Mouse (Mus musculus) cortical plate, adult 2 months (tissue): Measurements from ENCODE around the gene Kcne1. TPM values are rescaled to one million over a fixed set of nuclear protein-coding genes. Genes with fewer than 3 reads are reported as not detected.

Experiments
- H3K27ac ChIP-seq: fragments of 200-500 bp; 2 replicates; pipeline ENCODE4 v1.5.1; 2012; ENCODE audit warnings: low read length, control low read depth, inconsistent platforms; ENCODE audit not compliant: insufficient read depth
- H3K4me1 ChIP-seq: fragments of 200-500 bp; 2 replicates; pipeline ENCODE4 v1.6.1; 2011; ENCODE audit warnings: low read length; ENCODE audit not compliant: control insufficient read depth, insufficient read depth
- H3K4me3 ChIP-seq: fragments of 200-500 bp; 2 replicates; pipeline ENCODE4 v1.5.1; 2011; ENCODE audit warnings: mild to moderate bottlenecking, low read length, control low read depth; ENCODE audit not compliant: insufficient read depth
- CTCF ChIP-seq: fragments of 200-500 bp; IDR thresholded peaks from 2 replicates; pipeline ENCODE4 v1.5.1; 2011; ENCODE audit warnings: mild to moderate bottlenecking, control low read depth, low read length; ENCODE audit not compliant: insufficient read depth; ENCODE audit errors: extremely low read depth
- POLR2A ChIP-seq: fragments of 200-500 bp; IDR thresholded peaks from 2 replicates; pipeline ENCODE4 v1.6.1; 2011; ENCODE audit warnings: mild to moderate bottlenecking, low read length, control low read depth; ENCODE audit not compliant: insufficient read depth; ENCODE audit errors: extremely low read depth
- polyA plus RNA-seq: library from polyadenylated mRNA; depleted of rRNA; stranded (reverse); fragments of >200 nt; gene quantifications from 2 replicates; pipeline ENCODE4 v1.2.3, GENCODE M21; 2012; rRNA removed

Kcne1 gene
- polyA plus RNA-seq, 1 experiment, result not detected

- Histone ChIP-seq H3K27ac (no peak overlapping the region), H3K4me3 (no peak overlapping the region), H3K4me1 (peaks cover 2% of the 10 kb centered on the region; the same call in 1 of the 2 replicates)
- TF ChIP-seq POLR2A (no peak), CTCF (peak; percentile 91)
Measured at GRCm38 (mm10) chr16:92313953-92314741, 45.1 kb downstream of the Kcne1 start.

- Histone ChIP-seq H3K4me1 (no peaks in the 10 kb centered on the region), H3K27ac (no peak overlapping the region), H3K4me3 (no peak overlapping the region)
- no peak for TF ChIP-seq CTCF
- no peak for TF ChIP-seq POLR2A
Measured at GRCm38 (mm10) chr16:92309126-92309525, 50.1 kb downstream of the Kcne1 start.

GRCm38 (mm10) chr16:92307947-92308346 lies 51.3 kb downstream of the Kcne1 start:
- TF ChIP-seq CTCF, result no peak
- TF ChIP-seq POLR2A, result no peak
- no peaks in the 10 kb centered on the region for H3K4me1 ChIP-seq
- no peak overlapping the region for H3K27ac ChIP-seq
- no peak overlapping the region for H3K4me3 ChIP-seq

GRCm38 (mm10) chr16:92305519-92305918 lies 53.7 kb downstream of the Kcne1 start:
- Histone ChIP-seq H3K4me1 (peaks cover 5% of the 10 kb centered on the region), H3K27ac (no peak overlapping the region), H3K4me3 (no peak overlapping the region)
- no peak for TF ChIP-seq POLR2A
- TF ChIP-seq CTCF, result no peak

- no peak overlapping the region for H3K27ac ChIP-seq
- TF ChIP-seq CTCF, result no peak
- peak overlapping the region; percentile 72; the same call in 1 of the 2 replicates for H3K4me3 ChIP-seq
- peaks cover 5% of the 10 kb centered on the region for H3K4me1 ChIP-seq
Measured at GRCm38 (mm10) chr16:92302506-92302905, 56.8 kb downstream of the Kcne1 start.

GRCm38 (mm10) chr16:92301989-92302388 lies 57.3 kb downstream of the Kcne1 start:
- peaks cover 5% of the 10 kb centered on the region for H3K4me1 ChIP-seq
- no peak for TF ChIP-seq CTCF
- peak; percentile 44; the same call in 1 of the 2 replicates for TF ChIP-seq POLR2A
- H3K4me3 ChIP-seq, result peak overlapping the region; percentile 72
- H3K27ac ChIP-seq, result no peak overlapping the region

- TF ChIP-seq POLR2A (no peak), CTCF (no peak)
- Histone ChIP-seq H3K27ac (no peak overlapping the region), H3K4me3 (peak overlapping the region; percentile 72), H3K4me1 (peaks cover 5% of the 10 kb centered on the region)
Measured at GRCm38 (mm10) chr16:92301412-92301806, 57.9 kb downstream of the Kcne1 start.

- Histone ChIP-seq H3K4me1 (peaks cover 5% of the 10 kb centered on the region), H3K27ac (peak within 1 kb of the TSS; percentile 17; the same call in 1 of the 2 replicates), H3K4me3 (peak within 1 kb of the TSS; percentile 72)
- TF ChIP-seq CTCF, result no peak
- TF ChIP-seq POLR2A, result peak; percentile 92
Measured at GRCm38 (mm10) chr16:92300649-92301411, 58.4 kb downstream of the Kcne1 start, which contains the start of gene Smim11. Smim11 (plus strand) TSS chr16:92301286.

Other genes with a start within 250 kb of the Kcne1 start
- 0.33 and 0.38 TPM in 2 replicates for gene Kcne2, start 67.1 kb downstream of the Kcne1 start, polyA plus RNA-seq
- gene Smim11, start 58.2 kb downstream of the Kcne1 start, polyA plus RNA-seq, result 26.7 and 30.2 TPM in 2 replicates
- gene Fam243, start 38.0 kb downstream of the Kcne1 start, polyA plus RNA-seq, result not detected in 2 replicates
- gene Rcan1, start 111.4 kb upstream of the Kcne1 start, polyA plus RNA-seq, result 50.0 and 50.9 TPM in 2 replicates
- gene Clic6, start 126.3 kb upstream of the Kcne1 start, polyA plus RNA-seq, result 0.38 and 1.5 TPM in 2 replicates